Mouse (Mus musculus): ENCODE results near the gene Ap3b1.

DNA sequence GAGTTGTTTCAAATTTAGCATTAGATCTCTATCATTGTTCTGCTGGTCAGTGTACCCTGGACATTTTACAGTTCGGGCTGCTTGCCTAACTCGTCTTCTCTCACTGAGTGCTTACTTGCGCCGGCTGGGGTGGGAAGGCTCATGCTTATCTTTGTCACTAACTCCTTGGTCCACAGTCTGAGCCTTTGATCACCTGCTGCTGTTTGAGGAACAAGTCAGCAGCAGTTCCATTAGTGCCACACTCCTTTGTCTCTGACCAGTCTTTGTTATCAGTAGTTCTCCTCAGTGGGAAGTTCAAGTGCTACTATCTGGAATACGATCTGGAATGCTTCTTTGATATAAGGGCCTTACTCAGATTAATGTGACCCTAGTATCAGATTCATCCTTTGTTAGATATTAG lies 86.3 kb downstream of the Ap3b1 start:
- no peak for TF ChIP-seq SRF (IDR thresholded peaks at IDR 0.05; ENCODE audit: control insufficient read depth, insufficient read length, low read depth)
- TF ChIP-seq POLR2AphosphoS2 (IDR thresholded peaks at IDR 0.05; ENCODE audit: insufficient read length, low read depth): no peak

Measured in myocyte (in vitro differentiated cells).